Mouse (Mus musculus): ENCODE data around the gene BC005561. TPM values are rescaled to one million over a fixed set of nuclear protein-coding genes. Genes with fewer than 3 reads are reported as not detected.

The BC005561 gene
- total and polyA plus RNA-seq, 3 experiments = 1.8 to 4.0 (median 2.5) TPM

DNA sequence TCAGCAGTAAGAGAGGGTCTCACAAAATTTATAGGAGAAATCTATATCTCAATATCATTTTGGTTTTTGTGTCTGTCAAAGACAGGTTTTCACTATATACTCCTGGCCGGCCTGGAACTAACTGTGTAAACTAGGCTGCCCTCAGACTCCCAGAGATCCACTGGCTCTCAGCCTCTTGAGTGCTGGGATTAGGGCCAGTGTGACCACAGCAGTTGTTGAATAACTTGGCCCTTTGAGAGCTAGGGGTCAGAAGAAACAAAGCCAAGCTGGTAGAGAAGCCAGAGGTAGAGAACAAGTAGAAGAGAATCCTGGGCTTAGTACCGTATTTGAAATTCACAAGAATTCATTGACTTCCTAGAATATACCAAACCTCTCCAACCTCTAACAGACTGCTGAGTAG lies 3.3 kb upstream of the BC005561 start:
- in situ Hi-C loops (cut with MboI; ENCODE audit: low pct_ligation_motif_present, low pct_unique_long_range_greater_than_20kb, low sequenced_read_pairs) (no loop called here), dilution Hi-C loops (cut with MboI; ENCODE audit: extremely low pct_ligation_motif_present, extremely low pct_unique_long_range_greater_than_20kb, low sequenced_read_pairs) (no loop called here)
- Histone ChIP-seq H3K9me3 (replicated peaks; ENCODE audit: low read length) (peaks cover 3% of the 10 kb centered on the region), H3K9ac (ENCODE audit: insufficient read depth, low read depth) (no peak overlapping the region), H3K79me2 (replicated peaks; ENCODE audit: control insufficient read depth, extremely low read depth, insufficient read depth, poor library complexity, severe bottlenecking) (peaks cover 9% of the 10 kb centered on the region; the same call in 1 of the 2 replicates), H3K36me3 (replicated peaks in 1 of 2; ENCODE audit: control insufficient read depth in 1 of 2, insufficient read depth in 1 of 2, low read length in 1 of 2) (no peaks in the 10 kb centered on the region), H3K4me1 (ENCODE audit: control insufficient read depth in 1 of 2, insufficient read depth in 2 of 2) (peaks cover 0 to 10% of the 10 kb centered on the region in 2 experiments; a peak in 2 of 4 replicates), H3K4me2 (ENCODE audit: insufficient read depth, low read depth, poor library complexity, severe bottlenecking) (no peak overlapping the region), H3K4me3 (replicated peaks in 1 of 3; ENCODE audit: low read depth in 2 of 3, low read length in 2 of 3, poor library complexity in 1 of 3) (no peak overlapping the region), H3K27me3 (replicated peaks) (no peaks in the 10 kb centered on the region), H3K27ac (ENCODE audit: insufficient read depth, low read depth) (no peak overlapping the region)
- DNase-seq (ENCODE audit: extremely low read depth) = no peak
- TF ChIP-seq USF2 (conservative IDR thresholded peaks at IDR 0.05; ENCODE audit: low read depth, low read length) (no peak), TBP (conservative IDR thresholded peaks at IDR 0.05; ENCODE audit: low read depth, low read length) (no peak), MAX (IDR thresholded peaks at IDR 0.05; ENCODE audit: low read length) (no peak), CTCF (conservative IDR thresholded peaks at IDR 0.05 in 1 of 2, IDR thresholded peaks at IDR 0.05 in 1 of 2; ENCODE audit: low read depth in 2 of 2, low read length in 2 of 2) (no peak), POLR2A (IDR thresholded peaks at IDR 0.05; ENCODE audit: low read depth, low read length) (no peak), NELFE (IDR thresholded peaks at IDR 0.05; ENCODE audit: low read depth, low read length) (no peak), MYC (IDR thresholded peaks at IDR 0.05; ENCODE audit: low read depth, low read length) (no peak), RCOR1 (conservative IDR thresholded peaks at IDR 0.05; ENCODE audit: low read depth, low read length) (no peak), ZKSCAN1 (IDR thresholded peaks at IDR 0.05; ENCODE audit: borderline replicate concordance, low read depth, low read length) (no peak)

GRCm38 (mm10) chr5:104507829-104508194 lies 340 bp upstream of the BC005561 start:
- peaks cover 0 to 10% of the 10 kb centered on the region in 2 experiments; a peak in 2 of 4 replicates for H3K4me1 ChIP-seq (ENCODE audit: control insufficient read depth in 1 of 2, insufficient read depth in 2 of 2)
- DNase-seq (ENCODE audit: extremely low read depth) = no peak
- peaks cover 3% of the 10 kb centered on the region for H3K9me3 ChIP-seq (replicated peaks; ENCODE audit: low read length)
- dilution Hi-C loops (cut with MboI; ENCODE audit: extremely low pct_ligation_motif_present, extremely low pct_unique_long_range_greater_than_20kb, low sequenced_read_pairs) (no loop called here), in situ Hi-C loops (cut with MboI; ENCODE audit: low pct_ligation_motif_present, low pct_unique_long_range_greater_than_20kb, low sequenced_read_pairs) (no loop called here)
- H3K36me3 ChIP-seq (replicated peaks in 1 of 2; ENCODE audit: control insufficient read depth in 1 of 2, insufficient read depth in 1 of 2, low read length in 1 of 2) = no peaks in the 10 kb centered on the region
- H3K9ac ChIP-seq (ENCODE audit: insufficient read depth, low read depth) = no peak overlapping the region
- H3K79me2 ChIP-seq (replicated peaks; ENCODE audit: control insufficient read depth, extremely low read depth, insufficient read depth, poor library complexity, severe bottlenecking) = peaks cover 20% of the 10 kb centered on the region; the same call in 1 of the 2 replicates
- no peak overlapping the region for H3K27ac ChIP-seq (ENCODE audit: insufficient read depth, low read depth)
- no peak for TF ChIP-seq UBTF (IDR thresholded peaks at IDR 0.05; ENCODE audit: low read depth, low read length)
- TF ChIP-seq RAD21 (IDR thresholded peaks at IDR 0.05; ENCODE audit: low read depth, low read length) = no peak
- TF ChIP-seq USF1 (IDR thresholded peaks at IDR 0.05; ENCODE audit: low read depth, low read length) = no peak
- TF ChIP-seq NELFE (IDR thresholded peaks at IDR 0.05; ENCODE audit: low read depth, low read length) = no peak
- no peak for TF ChIP-seq ZMIZ1 (IDR thresholded peaks at IDR 0.05; ENCODE audit: low read depth, low read length)
- TF ChIP-seq ZC3H11A (IDR thresholded peaks at IDR 0.05; ENCODE audit: low read depth, low read length) = no peak
- no peak for TF ChIP-seq BHLHE40 (IDR thresholded peaks at IDR 0.05; ENCODE audit: low read depth, low read length)
- TF ChIP-seq SIN3A (IDR thresholded peaks at IDR 0.05; ENCODE audit: low read length) = no peak
- TF ChIP-seq TCF12 (IDR thresholded peaks at IDR 0.05; ENCODE audit: low read depth, low read length) = no peak
- TF ChIP-seq MEF2A (IDR thresholded peaks at IDR 0.05; ENCODE audit: borderline replicate concordance, low read depth, low read length) = no peak
- no peak for TF ChIP-seq MYC (IDR thresholded peaks at IDR 0.05; ENCODE audit: low read depth, low read length)
- TF ChIP-seq USF2 (conservative IDR thresholded peaks at IDR 0.05; ENCODE audit: low read depth, low read length) = no peak
- no peak for TF ChIP-seq CHD1 (IDR thresholded peaks at IDR 0.05; ENCODE audit: low read depth, low read length)
- no peak for TF ChIP-seq TBP (conservative IDR thresholded peaks at IDR 0.05; ENCODE audit: low read depth, low read length)
- TF ChIP-seq ZNF384 (IDR thresholded peaks at IDR 0.05; ENCODE audit: low read depth, low read length) = no peak
- TF ChIP-seq MXI1 (IDR thresholded peaks at IDR 0.05; ENCODE audit: low read depth, low read length) = no peak
- H3K4me2 ChIP-seq (ENCODE audit: insufficient read depth, low read depth, poor library complexity, severe bottlenecking) = peak overlapping the region; percentile 66
- H3K27me3 ChIP-seq (replicated peaks) = no peaks in the 10 kb centered on the region
- H3K4me3 ChIP-seq (replicated peaks in 1 of 3; ENCODE audit: low read depth in 2 of 3, low read length in 2 of 3, poor library complexity in 1 of 3) = peak overlapping the region in 2 of 3 experiments; percentile 48 to 76

All from CH12.LX (cell line).